Mouse (Mus musculus) intestine, embryonic 14.5 days (tissue): ENCODE data around the gene Olfr481. TPM values are rescaled to one million over a fixed set of nuclear protein-coding genes. Genes with fewer than 3 reads are reported as not detected.

ENCODE experiments used
- polyA plus RNA-seq: library from polyadenylated mRNA; unstranded; fragments of >200 nt; fragmentation: Nextera tagmentation; extraction: Ambion mirVana; gene quantifications from 2 replicates; pipeline ENCODE4 v1.2.1, GENCODE M21; 2014

The Olfr481 gene
- polyA plus RNA-seq, 1 experiment from 2014 or later, result not detected

Other genes starting within 250 kb of the Olfr481 start
- gene Olfr470, start 232.4 kb upstream of the Olfr481 start, polyA plus RNA-seq, result not detected in 2 replicates
- not detected in 2 replicates for gene Olfr472, start 182.0 kb upstream of the Olfr481 start, polyA plus RNA-seq
- gene Olfr473, start 149.4 kb upstream of the Olfr481 start, polyA plus RNA-seq, result not detected in 2 replicates
- gene Olfr474, start 125.2 kb upstream of the Olfr481 start, polyA plus RNA-seq, result not detected in 2 replicates
- not detected in 2 replicates for gene Olfr476, start 115.1 kb upstream of the Olfr481 start, polyA plus RNA-seq
- gene Olfr477, start 93.2 kb upstream of the Olfr481 start, polyA plus RNA-seq, result not detected in 2 replicates
- gene Olfr478, start 45.9 kb upstream of the Olfr481 start, polyA plus RNA-seq, result not detected in 2 replicates
- not detected in 2 replicates for gene Olfr479, start 29.2 kb upstream of the Olfr481 start, polyA plus RNA-seq
- not detected in 2 replicates for gene Olfr480, start 12.5 kb upstream of the Olfr481 start, polyA plus RNA-seq
- not detected in 2 replicates for gene Olfr482, start 17.7 kb downstream of the Olfr481 start, polyA plus RNA-seq
- not detected in 2 replicates for gene Olfr483, start 21.0 kb downstream of the Olfr481 start, polyA plus RNA-seq
- not detected in 2 replicates for gene Olfr484, start 47.6 kb downstream of the Olfr481 start, polyA plus RNA-seq
- not detected in 2 replicates for gene Olfr485, start 80.0 kb downstream of the Olfr481 start, polyA plus RNA-seq
- gene Olfr486, start 92.9 kb downstream of the Olfr481 start, polyA plus RNA-seq, result not detected in 2 replicates
- gene Olfr487, start 134.8 kb downstream of the Olfr481 start, polyA plus RNA-seq, result not detected in 2 replicates
- gene Olfr488, start 178.5 kb downstream of the Olfr481 start, polyA plus RNA-seq, result not detected in 2 replicates
- not detected in 2 replicates for gene Olfr490, start 209.1 kb downstream of the Olfr481 start, polyA plus RNA-seq
- gene Olfr491, start 233.6 kb downstream of the Olfr481 start, polyA plus RNA-seq, result not detected in 2 replicates
- gene Olfr492, start 243.8 kb downstream of the Olfr481 start, polyA plus RNA-seq, result not detected in 2 replicates